Mouse (Mus musculus) liver, embryonic 16.5 days (tissue): Measurements from ENCODE around the gene Morc3. TPM values are rescaled to one million over a fixed set of nuclear protein-coding genes. Genes with fewer than 3 reads are reported as not detected.

Experiments used
- ATAC-seq: fragments of 200-750 bp; cut with Nextera tagmentation; 2 replicates; pipeline ENCODE4 v1.8.0; 2017; ENCODE audit warnings: low read depth, mild to moderate bottlenecking, moderate number of reproducible peaks, moderate library complexity
- H3K27ac ChIP-seq: fragments of 300-500 bp; sonication (generic); 2 replicates; pipeline ENCODE4 v1.5.1; 2014; ENCODE audit warnings: mild to moderate bottlenecking, low read length
- H3K27me3 ChIP-seq: fragments of 300-500 bp; sonication (generic); 2 replicates; pipeline ENCODE4 v1.6.1; 2014; ENCODE audit warnings: low read depth, low read length, mixed read lengths; ENCODE audit not compliant: control insufficient read depth, insufficient read depth
- H3K36me3 ChIP-seq: fragments of 300-500 bp; sonication (generic); 2 replicates; pipeline ENCODE4 v1.6.1; 2014; ENCODE audit warnings: mild to moderate bottlenecking; ENCODE audit not compliant: control insufficient read depth, insufficient read depth
- H3K4me1 ChIP-seq: fragments of 300-500 bp; sonication (generic); 2 replicates; pipeline ENCODE4 v1.6.1; 2014; ENCODE audit warnings: low read depth, low read length, mixed read lengths; ENCODE audit not compliant: control insufficient read depth
- H3K4me2 ChIP-seq: fragments of 300-500 bp; sonication (generic); 2 replicates; pipeline ENCODE4 v1.6.1; 2014; ENCODE audit warnings: low read depth, low read length, mixed read lengths
- H3K4me3 ChIP-seq: fragments of 300-500 bp; sonication (generic); 2 replicates; pipeline ENCODE4 v1.5.1; 2014; ENCODE audit warnings: low read depth, mild to moderate bottlenecking, low read length
- H3K9ac ChIP-seq: fragments of 300-500 bp; sonication (generic); 2 replicates; pipeline ENCODE4 v1.6.1; 2014; ENCODE audit warnings: low read depth, low read length
- H3K9me3 ChIP-seq: fragments of 300-500 bp; sonication (generic); replicated peaks from 2 replicates; pipeline ENCODE4 v1.6.1; 2016; ENCODE audit warnings: low read length; ENCODE audit not compliant: control insufficient read depth
- WGBS: fragments of 180-500 bp; shearing (Covaris S2); extraction: QIAGEN DNeasy Blood & Tissue Kit; methylation state at CpG from one replicate; pipeline ENCODE4 v1.1.7; 2014; ENCODE audit not compliant: insufficient replicate concordance; 5-methylcytosine and 5-hydroxymethylcytosine counted together
- polyA plus RNA-seq: library from polyadenylated mRNA; unstranded; fragments of >200 nt; fragmentation: Nextera tagmentation; extraction: Ambion mirVana; gene quantifications from 2 replicates; pipeline ENCODE4 v1.2.1, GENCODE M21; 2015

Morc3 gene
- polyA plus RNA-seq, 1 experiment from 2014 or later: 15.7 TPM

GRCm38 (mm10) chr16:93908196-93908595, 76.3 kb downstream of the Morc3 start:
- Histone ChIP-seq H3K9ac (no peak overlapping the region), H3K4me2 (no peak overlapping the region), H3K27me3 (no peaks in the 10 kb centered on the region), H3K36me3 (peaks cover 8% of the 10 kb centered on the region), H3K4me3 (no peak overlapping the region), H3K9me3 (no peaks in the 10 kb centered on the region), H3K27ac (no peak overlapping the region), H3K4me1 (peaks cover 4% of the 10 kb centered on the region; the same call in 1 of the 2 replicates)
- 75% methylated on average over 8 of the region's 8 CpGs for WGBS
- ATAC-seq: no peak

GRCm38 (mm10) chr16:93909936-93910335, 78.0 kb downstream of the Morc3 start:
- Histone ChIP-seq H3K9ac (no peak overlapping the region), H3K27me3 (no peaks in the 10 kb centered on the region), H3K9me3 (no peaks in the 10 kb centered on the region)

GRCm38 (mm10) chr16:93910735-93911665, 79.1 kb downstream of the Morc3 start:
- H3K27ac ChIP-seq: no peak overlapping the region
- no peaks in the 10 kb centered on the region for H3K36me3 ChIP-seq
- H3K4me3 ChIP-seq: no peak overlapping the region
- no peak overlapping the region for H3K4me2 ChIP-seq
- ATAC-seq: no peak
- H3K27me3 ChIP-seq: no peaks in the 10 kb centered on the region
- no peaks in the 10 kb centered on the region for H3K9me3 ChIP-seq
- 56% methylated on average over 28 of the region's 28 CpGs for WGBS
- H3K9ac ChIP-seq: no peak overlapping the region
- peaks cover 4% of the 10 kb centered on the region; the same call in 1 of the 2 replicates for H3K4me1 ChIP-seq

More at GRCm38 (mm10) chr16:93909936-93910335, 78.0 kb downstream of the Morc3 start:
- peaks cover 4% of the 10 kb centered on the region; the same call in 1 of the 2 replicates for H3K4me1 ChIP-seq
- no peak for ATAC-seq
- no peak overlapping the region for H3K4me2 ChIP-seq
- WGBS: 62% methylated on average over 3 of the region's 3 CpGs
- H3K4me3 ChIP-seq: no peak overlapping the region
- peaks cover 4% of the 10 kb centered on the region for H3K36me3 ChIP-seq
- no peak overlapping the region for H3K27ac ChIP-seq

- ATAC-seq: no peak
- 60% methylated on average over 5 of the region's 5 CpGs for WGBS
These were observed 80.2 kb downstream of the Morc3 start for GRCm38 (mm10) chr16:93912158-93912557.

GRCm38 (mm10) chr16:93912808-93913207, 80.9 kb downstream of the Morc3 start:
- Histone ChIP-seq H3K4me3 (no peak overlapping the region), H3K9ac (no peak overlapping the region), H3K27me3 (no peaks in the 10 kb centered on the region), H3K4me1 (peaks cover 4% of the 10 kb centered on the region; the same call in 1 of the 2 replicates), H3K36me3 (no peaks in the 10 kb centered on the region), H3K9me3 (no peaks in the 10 kb centered on the region), H3K27ac (no peak overlapping the region), H3K4me2 (no peak overlapping the region)
- WGBS: 63% methylated on average over 3 of the region's 3 CpGs
- ATAC-seq: no peak

More at GRCm38 (mm10) chr16:93912158-93912557, 80.2 kb downstream of the Morc3 start:
- Histone ChIP-seq H3K4me3 (no peak overlapping the region), H3K36me3 (no peaks in the 10 kb centered on the region), H3K9ac (no peak overlapping the region), H3K9me3 (no peaks in the 10 kb centered on the region), H3K27me3 (no peaks in the 10 kb centered on the region), H3K27ac (no peak overlapping the region), H3K4me1 (peaks cover 4% of the 10 kb centered on the region; the same call in 1 of the 2 replicates), H3K4me2 (no peak overlapping the region)

- Histone ChIP-seq H3K4me2 (no peak overlapping the region), H3K9ac (no peak overlapping the region), H3K4me1 (peaks cover 7% of the 10 kb centered on the region), H3K4me3 (no peak overlapping the region), H3K36me3 (no peaks in the 10 kb centered on the region), H3K27me3 (no peaks in the 10 kb centered on the region), H3K9me3 (no peaks in the 10 kb centered on the region), H3K27ac (0 out of 2 replicates have a peak overlapping the region, but pooled peaks have one; percentile 1)
- no peak for ATAC-seq
- 47% methylated on average over 10 of the region's 10 CpGs for WGBS
These were observed 82.1 kb downstream of the Morc3 start for GRCm38 (mm10) chr16:93913881-93914576.

- Histone ChIP-seq H3K4me2 (no peak overlapping the region), H3K4me3 (no peak overlapping the region), H3K4me1 (peaks cover 7% of the 10 kb centered on the region), H3K36me3 (no peaks in the 10 kb centered on the region), H3K27me3 (no peaks in the 10 kb centered on the region), H3K9ac (no peak overlapping the region), H3K9me3 (no peaks in the 10 kb centered on the region), H3K27ac (no peak overlapping the region)
- 28% methylated on average over 7 of the region's 10 CpGs for WGBS
- no peak for ATAC-seq
These were observed 83.5 kb downstream of the Morc3 start for GRCm38 (mm10) chr16:93915338-93915849.

DNA sequence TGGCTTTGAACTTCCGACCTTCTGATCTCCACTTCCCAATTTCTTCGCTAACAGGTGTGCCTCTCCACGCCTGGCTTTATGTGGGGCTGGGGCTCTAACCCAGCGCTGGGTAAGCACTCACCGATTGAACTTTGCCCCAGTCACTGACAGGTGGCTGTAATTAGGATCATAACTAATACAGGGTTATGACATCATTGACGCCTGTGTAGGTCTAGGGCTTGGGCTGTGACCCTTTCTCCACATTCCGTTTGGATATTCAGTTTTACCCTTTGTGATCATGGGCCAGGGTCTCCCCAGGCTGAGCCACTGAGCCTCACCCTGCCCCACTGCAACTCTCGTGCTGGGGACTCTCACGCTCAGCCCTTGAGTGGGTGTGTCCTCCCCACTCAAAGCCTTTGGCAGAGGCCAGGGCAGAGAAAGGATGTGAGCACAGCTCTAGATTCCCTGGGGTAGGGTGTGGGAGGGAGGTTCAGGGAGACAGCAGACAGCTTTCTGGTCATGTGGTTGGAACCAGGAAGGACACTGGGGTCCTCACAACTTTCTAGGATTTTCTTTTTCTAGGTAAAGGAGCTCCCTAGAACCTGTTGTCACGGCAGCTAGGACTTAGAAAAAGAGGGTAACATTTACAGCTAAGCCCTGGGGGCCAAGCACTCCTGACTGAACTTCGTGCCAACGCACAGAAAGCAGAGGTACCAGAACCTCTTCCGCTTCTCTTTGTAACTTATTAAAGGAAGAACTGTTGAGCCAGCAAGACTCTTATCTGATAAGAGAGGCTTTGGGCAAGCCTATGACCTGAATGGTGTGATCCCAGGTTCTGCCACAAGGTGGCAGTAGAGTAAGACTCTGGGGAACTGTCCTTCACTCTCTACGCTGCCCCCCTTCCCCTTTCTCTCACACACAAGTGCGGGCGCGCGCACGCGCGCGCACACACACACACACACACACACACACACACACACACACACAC, 86.1 kb downstream of the Morc3 start:
- Histone ChIP-seq H3K4me2 (no peak overlapping the region), H3K27ac (no peak overlapping the region), H3K27me3 (no peaks in the 10 kb centered on the region), H3K9ac (no peak overlapping the region), H3K9me3 (no peaks in the 10 kb centered on the region), H3K4me3 (no peak overlapping the region), H3K4me1 (peaks cover 4% of the 10 kb centered on the region), H3K36me3 (no peaks in the 10 kb centered on the region)
- 29% methylated on average over 22 of the region's 22 CpGs for WGBS
- peak; percentile 53 for ATAC-seq
